8 mouse cellular contexts compared by ENCODE assay signal in genomic region chr11:101171721-101172433, GRCm38 (mm10). TPM values are rescaled to one million over a fixed set of nuclear protein-coding genes. Genes with fewer than 3 reads are reported as not detected.
DNase-seq lines count a peak whose midpoint lies in the region; ATAC-seq and TF ChIP-seq lines count a peak whose summit lies in the region.

No protein-coding gene starts in this region.

- peaks cover 0 to 6% of the 10 kb centered on the region in 2 experiments; a peak in 2 of 4 replicates for H3K36me3 ChIP-seq in MEL (ENCODE audit: control insufficient read depth in 1 of 2, insufficient read depth in 2 of 2, low read length in 2 of 2)
- H3K36me3 ChIP-seq in forebrain, embryonic 15.5 days: no peaks in the 10 kb centered on the region
- peaks cover 7% of the 10 kb centered on the region for H3K36me3 ChIP-seq in lung, postnatal 0 days (ENCODE audit: insufficient read depth, low read length)

- peaks cover 0 to 19% of the 10 kb centered on the region in 2 experiments; a peak in 2 of 4 replicates for H3K4me1 ChIP-seq in MEL (ENCODE audit: control insufficient read depth in 1 of 2, insufficient read depth in 2 of 2, low read length in 2 of 2)
- H3K4me1 ChIP-seq in forebrain, embryonic 15.5 days: peaks cover 71% of the 10 kb centered on the region
- H3K4me1 ChIP-seq in lung, postnatal 0 days (ENCODE audit: insufficient read depth, low read depth, low read length): peaks cover 34% of the 10 kb centered on the region

- peaks cover 0 to 4% of the 10 kb centered on the region in 2 experiments; a peak in 2 of 4 replicates for H3K27me3 ChIP-seq in MEL (ENCODE audit: control insufficient read depth in 1 of 2, insufficient read depth in 2 of 2, low read length in 2 of 2)
- H3K27me3 ChIP-seq in forebrain, embryonic 15.5 days: peaks cover 50% of the 10 kb centered on the region
- H3K27me3 ChIP-seq in lung, postnatal 0 days (replicated peaks; ENCODE audit: insufficient read depth, low read length): peaks cover 5% of the 10 kb centered on the region

- peak overlapping the region; percentile 80 for H3K4me2 ChIP-seq in forebrain, embryonic 15.5 days (replicated peaks)
- peak overlapping the region; percentile 57 for H3K4me2 ChIP-seq in lung, postnatal 0 days (replicated peaks; ENCODE audit: low read depth, low read length)

- H3K79me2 ChIP-seq in MEL (ENCODE audit: control insufficient read depth, insufficient read depth, low read length, poor library complexity): no peaks in the 10 kb centered on the region; the same call in 1 of the 2 replicates

- 0% methylated on average over 31 of the region's 31 CpGs for WGBS in forebrain, embryonic 15.5 days
- under 1% methylated on average over 31 of the region's 31 CpGs for WGBS in lung, postnatal 0 days

- TF ChIP-seq CTCF in MEL (IDR thresholded peaks at IDR 0.05 in 2 of 3, conservative IDR thresholded peaks at IDR 0.05 in 1 of 3; ENCODE audit: control insufficient read depth in 1 of 3, insufficient read depth in 1 of 3, low read depth in 2 of 3, low read length in 3 of 3, poor library complexity in 1 of 3, severe bottlenecking in 1 of 3): no peak
- peak; percentile 20; the same call in 1 of the 2 replicates for TF ChIP-seq CTCF in lung, postnatal 0 days (IDR thresholded peaks at IDR 0.05)

- no peaks in the 10 kb centered on the region for H3K9me3 ChIP-seq in MEL (replicated peaks; ENCODE audit: insufficient read depth, low read length)
- no peaks in the 10 kb centered on the region for H3K9me3 ChIP-seq in forebrain, embryonic 15.5 days
- H3K9me3 ChIP-seq in lung, postnatal 0 days (ENCODE audit: low read length): no peaks in the 10 kb centered on the region

- H3K4me3 ChIP-seq in MEL (ENCODE audit: control insufficient read depth in 1 of 2, insufficient read depth in 1 of 2, low read depth in 2 of 2, low read length in 2 of 2): peak overlapping the region; percentile 51 to 69
- H3K4me3 ChIP-seq in forebrain, embryonic 15.5 days: peak overlapping the region; percentile 50
- H3K4me3 ChIP-seq in lung, postnatal 0 days (ENCODE audit: low read depth, low read length): peak overlapping the region; percentile 68

- ATAC-seq in forebrain, embryonic 15.5 days (replicated peaks): peak; percentile 63
- peak; percentile 60 for ATAC-seq in lung, postnatal 0 days

- DNase-seq in MEL (ENCODE audit: low read depth, low spot score): peak; percentile 94
- peak; percentile 93 for DNase-seq in brain, adult 2 months (ENCODE audit: low read depth, low spot score)
- peak; percentile 73 for DNase-seq in heart, postnatal 4 days
- DNase-seq in layer of hippocampus, postnatal 10 days (ENCODE audit: low spot score in 2 of 2): peak; percentile 62 to 75
- peak; percentile 92 for DNase-seq in lung, postnatal 0 days (ENCODE audit: low spot score)
- DNase-seq in ovary, postnatal 14 days (ENCODE audit: low spot score): peak; percentile 55
- DNase-seq in spleen, postnatal 14 days (ENCODE audit: low spot score in 2 of 2): no peak

- 0 out of 4 replicates have a peak, but pooled peaks of 1 of the 2 experiments have one; percentile 4 for TF ChIP-seq EP300 in MEL (IDR thresholded peaks at IDR 0.05; ENCODE audit: low read depth in 1 of 2, low read length in 2 of 2)
- no peak for TF ChIP-seq EP300 in lung, postnatal 0 days (IDR thresholded peaks at IDR 0.05)

- TF ChIP-seq RAD21 in MEL (IDR thresholded peaks at IDR 0.05; ENCODE audit: low read depth, low read length): no peak

- H3K9ac ChIP-seq in MEL (ENCODE audit: control insufficient read depth, low read depth, low read length, poor library complexity, severe bottlenecking): peak overlapping the region; percentile 60
- H3K9ac ChIP-seq in forebrain, embryonic 15.5 days (replicated peaks): peak overlapping the region; percentile 46
- no peak overlapping the region for H3K9ac ChIP-seq in lung, postnatal 0 days (replicated peaks; ENCODE audit: low read depth)

- no peak; a peak in 1 of 4 replicates for TF ChIP-seq POLR2A in MEL (IDR thresholded peaks at IDR 0.05; ENCODE audit: control insufficient read depth in 1 of 2, insufficient read depth in 1 of 2, low read depth in 1 of 2, low read length in 2 of 2, poor library complexity in 1 of 2)

- H3K27ac ChIP-seq in MEL (ENCODE audit: control insufficient read depth, low read depth, low read length): no peak overlapping the region
- H3K27ac ChIP-seq in forebrain, embryonic 15.5 days (replicated peaks): peak overlapping the region; percentile 74
- H3K27ac ChIP-seq in lung, postnatal 0 days (ENCODE audit: low read length): peak overlapping the region; percentile 74

TF ChIP-seq in MEL, 35 proteins besides CTCF, POLR2A, EP300 and RAD21 (continues in another document):
- TF ChIP-seq MEF2A (IDR thresholded peaks at IDR 0.05; ENCODE audit: extremely low read depth, insufficient replicate concordance, low read depth, low read length, poor library complexity, severe bottlenecking) (no peak), POLR2AphosphoS2 (IDR thresholded peaks at IDR 0.05; ENCODE audit: low read length) (no peak), GABPA (IDR thresholded peaks at IDR 0.05; ENCODE audit: low read depth, low read length) (no peak; the same call in 1 of the 2 replicates), RCOR1 (IDR thresholded peaks at IDR 0.05; ENCODE audit: low read depth, low read length) (peak; percentile 28), UBTF (IDR thresholded peaks at IDR 0.05; ENCODE audit: borderline replicate concordance, insufficient read depth, low read depth, low read length) (no peak), ETS1 (IDR thresholded peaks at IDR 0.05; ENCODE audit: low read depth, low read length) (peak; percentile 40; the same call in 1 of the 2 replicates), USF1 (IDR thresholded peaks at IDR 0.05; ENCODE audit: low read depth, low read length) (no peak), ELF1 (IDR thresholded peaks at IDR 0.05; ENCODE audit: low read depth, low read length) (no peak), TCF12 (IDR thresholded peaks at IDR 0.05; ENCODE audit: low read depth, low read length) (0 out of 2 replicates have a peak, but pooled peaks have one; percentile 4), GATA1 (IDR thresholded peaks at IDR 0.05; ENCODE audit: low read depth, low read length) (no peak), MAFK (IDR thresholded peaks at IDR 0.05; ENCODE audit: borderline replicate concordance, low read depth, low read length) (peak; percentile 97), MAZ (IDR thresholded peaks at IDR 0.05; ENCODE audit: low read depth, low read length) (no peak; the same call in 1 of the 2 replicates), NELFE (IDR thresholded peaks at IDR 0.05; ENCODE audit: low read depth, low read length) (no peak), MYB (IDR thresholded peaks at IDR 0.05; ENCODE audit: low read depth, low read length) (no peak), ZNF384 (IDR thresholded peaks at IDR 0.05; ENCODE audit: low read depth, low read length) (no peak), E2F4 (IDR thresholded peaks at IDR 0.05; ENCODE audit: borderline replicate concordance, low read depth, low read length) (0 out of 2 replicates have a peak, but pooled peaks have one; percentile 75), BHLHE40 (IDR thresholded peaks at IDR 0.05; ENCODE audit: borderline replicate concordance, low read depth, low read length) (no peak), ZMIZ1 (IDR thresholded peaks at IDR 0.05; ENCODE audit: low read depth, low read length) (no peak), MYC (IDR thresholded peaks at IDR 0.05; ENCODE audit: low read depth, low read length) (no peak)

RNA-seq across cellular contexts. Expression of gene Plekhh3, which starts 0.7 kb away (rescaled TPM):
- 0.81 and 1.4 TPM in 2 replicates for total RNA-seq in MEL (2012; rRNA removed)
- 1 to 10 TPM in 1 of 2 experiments, not detected in 1; 1.5 TPM for polyA plus RNA-seq in MEL (2012; ENCODE audit: insufficient read depth in 1 of 2, insufficient read length in 2 of 2, low read depth in 1 of 2, low replicate concordance in 2 of 2, missing spikeins in 1 of 2)
- 5.8 and 6.5 TPM in 2 replicates for polyA plus RNA-seq in forebrain, embryonic 15.5 days (2015; fragmentation: Nextera tagmentation; extraction: Ambion mirVana)
- 10 to 100 TPM; 23.1 to 27.3 TPM for total RNA-seq in heart, postnatal 4 days (2021)
- 10 to 100 TPM; 13.2 to 13.4 TPM for total RNA-seq in layer of hippocampus, postnatal 10 days (2021)
- 12.3 and 14.2 TPM in 2 replicates for polyA plus RNA-seq in lung, postnatal 0 days (2015; fragmentation: Nextera tagmentation; extraction: Ambion mirVana)

RNA-seq across cellular contexts. Expression of gene Cntnap1, which starts 1.6 kb away (rescaled TPM):
- not detected in 2 replicates for total RNA-seq in MEL (2012; rRNA removed)
- under 1 TPM in 1 of 2 experiments, not detected in 1; 0.01 TPM for polyA plus RNA-seq in MEL (2012; ENCODE audit: insufficient read depth in 1 of 2, insufficient read length in 2 of 2, low read depth in 1 of 2, low replicate concordance in 2 of 2, missing spikeins in 1 of 2)
- polyA plus RNA-seq in forebrain, embryonic 15.5 days (2015; fragmentation: Nextera tagmentation; extraction: Ambion mirVana): 0.77 and 0.98 TPM in 2 replicates
- total RNA-seq in heart, postnatal 4 days (2021): 1 to 10 TPM; 1.5 to 1.6 TPM
- 10 to 100 TPM; 59.0 to 61.4 TPM for total RNA-seq in layer of hippocampus, postnatal 10 days (2021)
- polyA plus RNA-seq in lung, postnatal 0 days (2015; fragmentation: Nextera tagmentation; extraction: Ambion mirVana): 0.24 and 0.56 TPM in 2 replicates

RNA-seq across cellular contexts. Expression of gene Ccr10, which starts 3.4 kb away (rescaled TPM):
- not detected in 2 replicates for total RNA-seq in MEL (2012; rRNA removed)
- polyA plus RNA-seq in MEL (2012; ENCODE audit: insufficient read depth in 1 of 2, insufficient read length in 2 of 2, low read depth in 1 of 2, low replicate concordance in 2 of 2, missing spikeins in 1 of 2): not detected
- polyA plus RNA-seq in forebrain, embryonic 15.5 days (2015; fragmentation: Nextera tagmentation; extraction: Ambion mirVana): 0.14 and 0.19 TPM in 2 replicates
- not detected for total RNA-seq in heart, postnatal 4 days (2021)
- total RNA-seq in layer of hippocampus, postnatal 10 days (2021): not detected
- polyA plus RNA-seq in lung, postnatal 0 days (2015; fragmentation: Nextera tagmentation; extraction: Ambion mirVana): 0.06 and 0.20 TPM in 2 replicates

RNA-seq across cellular contexts. Expression of gene Tubg2, which starts 16.2 kb away (rescaled TPM):
- total RNA-seq in MEL (2012; rRNA removed): not detected in 2 replicates
- not detected for polyA plus RNA-seq in MEL (2012; ENCODE audit: insufficient read depth in 1 of 2, insufficient read length in 2 of 2, low read depth in 1 of 2, low replicate concordance in 2 of 2, missing spikeins in 1 of 2)
- polyA plus RNA-seq in forebrain, embryonic 15.5 days (2015; fragmentation: Nextera tagmentation; extraction: Ambion mirVana): 31.2 and 32.8 TPM in 2 replicates
- total RNA-seq in heart, postnatal 4 days (2021): 1 to 10 TPM; 6.6 to 7.0 TPM
- total RNA-seq in layer of hippocampus, postnatal 10 days (2021): 10 to 100 TPM; 31.7 to 41.4 TPM
- polyA plus RNA-seq in lung, postnatal 0 days (2015; fragmentation: Nextera tagmentation; extraction: Ambion mirVana): 1.9 and 2.3 TPM in 2 replicates

RNA-seq across cellular contexts. Expression of gene Tubg1, which starts 52.1 kb away (rescaled TPM):
- 60.0 and 68.1 TPM in 2 replicates for total RNA-seq in MEL (2012; rRNA removed)
- polyA plus RNA-seq in MEL (2012; ENCODE audit: insufficient read depth in 1 of 2, insufficient read length in 2 of 2, low read depth in 1 of 2, low replicate concordance in 2 of 2, missing spikeins in 1 of 2): 100 to 1,000 TPM; 125 to 183 TPM
- 96.1 and 97.7 TPM in 2 replicates for polyA plus RNA-seq in forebrain, embryonic 15.5 days (2015; fragmentation: Nextera tagmentation; extraction: Ambion mirVana)
- 10 to 100 TPM; 53.5 to 53.7 TPM for total RNA-seq in heart, postnatal 4 days (2021)
- 10 to 100 TPM; 43.1 to 47.3 TPM for total RNA-seq in layer of hippocampus, postnatal 10 days (2021)
- 25.8 TPM in 2 replicates for polyA plus RNA-seq in lung, postnatal 0 days (2015; fragmentation: Nextera tagmentation; extraction: Ambion mirVana)

Comparison
In these comparisons a context has a peak if more than half of its experiments do, and no peak if none do; other contexts are left out.
1. DNase-seq: peak in MEL (single experiment), brain, adult 2 months (single experiment), heart, postnatal 4 days (single experiment), layer of hippocampus, postnatal 10 days (2 of 2), lung, postnatal 0 days (single experiment) and ovary, postnatal 14 days (single experiment); none in spleen, postnatal 14 days (0 of 2).
2. RNA of gene Cntnap1, which starts 1.6 kb away (total RNA-seq): 59.0 to 61.4 TPM in layer of hippocampus, postnatal 10 days; 1.5 to 1.6 TPM in heart, postnatal 4 days and not detected in MEL; every median in the first group is over 10 times any median in the second.
3. Peak in every context shown above with its lines, with median percentiles within 50 percentile points of each other: H3K4me3 ChIP-seq.